Mouse (Mus musculus): ENCODE measurements around the gene Sez6. TPM values are rescaled to one million over a fixed set of nuclear protein-coding genes. Genes with fewer than 3 reads are reported as not detected.

Gene Sez6
- polyA plus RNA-seq, 1 experiment, result 0.41 TPM

DNA sequence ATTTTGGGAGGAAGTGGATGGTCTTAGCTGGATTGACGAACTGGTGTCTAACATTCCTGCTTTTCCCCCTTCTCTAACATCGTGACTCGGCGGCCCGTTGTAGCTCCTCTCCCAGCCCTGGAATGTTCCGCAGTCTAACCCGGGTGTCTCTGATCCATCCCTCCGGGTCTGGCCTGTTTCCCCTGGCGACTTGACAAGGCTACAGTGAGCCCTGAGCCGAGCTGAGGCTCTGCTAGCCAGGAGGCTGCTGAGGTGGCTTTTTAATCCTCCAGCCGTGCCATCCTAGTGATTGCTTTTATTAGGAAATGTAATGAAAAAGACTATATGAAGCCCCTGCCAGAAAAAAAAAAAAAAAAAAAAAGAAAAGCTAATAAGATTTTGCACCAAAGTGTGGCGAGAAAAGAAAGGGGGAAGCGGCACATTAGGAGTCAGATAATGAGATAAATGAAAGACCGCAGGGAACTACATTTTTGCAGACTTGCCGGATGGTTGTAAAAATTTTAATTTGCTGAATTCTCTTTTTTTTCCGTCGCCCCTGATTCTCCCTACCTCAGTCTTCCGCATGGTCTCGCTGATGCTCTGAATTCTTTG lies 24.4 kb upstream of the Sez6 start:
- 53% methylated on average over 19 of the region's 19 CpGs for WGBS
- H3K27me3 ChIP-seq (ENCODE audit: control insufficient read depth, insufficient read depth, low read length), result no peaks in the 10 kb centered on the region; the same call in 1 of the 2 replicates
- no peaks in the 10 kb centered on the region for H3K4me1 ChIP-seq (ENCODE audit: control insufficient read depth, insufficient read depth, insufficient read length, low read length)
- no peaks in the 10 kb centered on the region for H3K36me3 ChIP-seq (ENCODE audit: control insufficient read depth, insufficient read depth, low read length)
- H3K27ac ChIP-seq (ENCODE audit: insufficient read depth, low read depth, low read length), result no peak overlapping the region
- no peak overlapping the region for H3K4me3 ChIP-seq (ENCODE audit: low read depth, low read length)
- TF ChIP-seq CTCF (IDR thresholded peaks at IDR 0.05; ENCODE audit: extremely low read depth, insufficient read length, insufficient replicate concordance, low read depth, low read length), result no peak
- no peak for TF ChIP-seq POLR2A (IDR thresholded peaks at IDR 0.05; ENCODE audit: low read depth, low read length)

GRCm38 (mm10) chr11:77906747-77907174 lies 23.8 kb upstream of the Sez6 start:
- WGBS, result 20% methylated on average over 9 of the region's 9 CpGs
- Histone ChIP-seq H3K4me1 (ENCODE audit: control insufficient read depth, insufficient read depth, insufficient read length, low read length) (no peaks in the 10 kb centered on the region), H3K4me3 (ENCODE audit: low read depth, low read length) (no peak overlapping the region), H3K27me3 (ENCODE audit: control insufficient read depth, insufficient read depth, low read length) (no peaks in the 10 kb centered on the region; the same call in 1 of the 2 replicates), H3K36me3 (ENCODE audit: control insufficient read depth, insufficient read depth, low read length) (no peaks in the 10 kb centered on the region), H3K27ac (ENCODE audit: insufficient read depth, low read depth, low read length) (no peak overlapping the region)
- TF ChIP-seq CTCF (IDR thresholded peaks at IDR 0.05; ENCODE audit: extremely low read depth, insufficient read length, insufficient replicate concordance, low read depth, low read length), result no peak
- no peak for TF ChIP-seq POLR2A (IDR thresholded peaks at IDR 0.05; ENCODE audit: low read depth, low read length)

- WGBS, result 47% methylated on average over 4 of the region's 4 CpGs
Measured at GRCm38 (mm10) chr11:77908468-77908867, 22.1 kb upstream of the Sez6 start.

GRCm38 (mm10) chr11:77909376-77909775 lies 21.2 kb upstream of the Sez6 start:
- H3K27ac ChIP-seq (ENCODE audit: insufficient read depth, low read depth, low read length), result no peak overlapping the region
- 30% methylated on average over 5 of the region's 5 CpGs for WGBS
- no peak for TF ChIP-seq POLR2A (IDR thresholded peaks at IDR 0.05; ENCODE audit: low read depth, low read length)
- no peak for TF ChIP-seq CTCF (IDR thresholded peaks at IDR 0.05; ENCODE audit: extremely low read depth, insufficient read length, insufficient replicate concordance, low read depth, low read length)
- H3K4me1 ChIP-seq (ENCODE audit: control insufficient read depth, insufficient read depth, insufficient read length, low read length), result no peaks in the 10 kb centered on the region
- no peaks in the 10 kb centered on the region for H3K36me3 ChIP-seq (ENCODE audit: control insufficient read depth, insufficient read depth, low read length)
- no peak overlapping the region for H3K4me3 ChIP-seq (ENCODE audit: low read depth, low read length)
- H3K27me3 ChIP-seq (ENCODE audit: control insufficient read depth, insufficient read depth, low read length), result peaks cover 5% of the 10 kb centered on the region; the same call in 1 of the 2 replicates

More at GRCm38 (mm10) chr11:77908468-77908867, 22.1 kb upstream of the Sez6 start:
- no peak overlapping the region for H3K4me3 ChIP-seq (ENCODE audit: low read depth, low read length)
- H3K36me3 ChIP-seq (ENCODE audit: control insufficient read depth, insufficient read depth, low read length), result no peaks in the 10 kb centered on the region
- TF ChIP-seq CTCF (IDR thresholded peaks at IDR 0.05; ENCODE audit: extremely low read depth, insufficient read length, insufficient replicate concordance, low read depth, low read length), result no peak
- TF ChIP-seq POLR2A (IDR thresholded peaks at IDR 0.05; ENCODE audit: low read depth, low read length), result no peak
- H3K27ac ChIP-seq (ENCODE audit: insufficient read depth, low read depth, low read length), result no peak overlapping the region
- no peaks in the 10 kb centered on the region for H3K4me1 ChIP-seq (ENCODE audit: control insufficient read depth, insufficient read depth, insufficient read length, low read length)
- H3K27me3 ChIP-seq (ENCODE audit: control insufficient read depth, insufficient read depth, low read length), result no peaks in the 10 kb centered on the region; the same call in 1 of the 2 replicates

DNA sequence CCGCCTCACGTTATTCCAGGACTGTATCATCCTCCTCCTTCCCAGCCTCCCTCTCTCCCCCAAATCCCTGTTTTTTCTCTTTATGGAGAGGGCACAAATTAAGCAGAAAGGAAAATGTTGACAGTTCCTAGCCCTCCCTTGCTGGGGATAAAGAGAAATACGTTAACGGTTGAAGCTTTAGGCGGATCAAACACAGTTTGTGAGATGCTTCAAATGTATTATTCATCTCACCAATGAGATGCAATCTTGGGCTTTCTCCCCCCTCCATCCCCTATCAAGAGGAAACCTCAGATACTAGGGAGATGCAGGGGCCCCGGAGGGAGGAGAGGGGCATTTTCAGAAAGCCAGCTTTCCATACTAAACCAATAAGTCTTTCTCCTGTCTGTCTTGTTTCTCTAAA lies 20.8 kb upstream of the Sez6 start:
- Histone ChIP-seq H3K27me3 (ENCODE audit: control insufficient read depth, insufficient read depth, low read length) (peaks cover 8% of the 10 kb centered on the region), H3K36me3 (ENCODE audit: control insufficient read depth, insufficient read depth, low read length) (no peaks in the 10 kb centered on the region), H3K27ac (ENCODE audit: insufficient read depth, low read depth, low read length) (no peak overlapping the region), H3K4me3 (ENCODE audit: low read depth, low read length) (no peak overlapping the region), H3K4me1 (ENCODE audit: control insufficient read depth, insufficient read depth, insufficient read length, low read length) (no peaks in the 10 kb centered on the region; the same call in 1 of the 2 replicates)
- no peak for TF ChIP-seq POLR2A (IDR thresholded peaks at IDR 0.05; ENCODE audit: low read depth, low read length)
- TF ChIP-seq CTCF (IDR thresholded peaks at IDR 0.05; ENCODE audit: extremely low read depth, insufficient read length, insufficient replicate concordance, low read depth, low read length), result no peak
- 30% methylated on average over 6 of the region's 6 CpGs for WGBS

DNA sequence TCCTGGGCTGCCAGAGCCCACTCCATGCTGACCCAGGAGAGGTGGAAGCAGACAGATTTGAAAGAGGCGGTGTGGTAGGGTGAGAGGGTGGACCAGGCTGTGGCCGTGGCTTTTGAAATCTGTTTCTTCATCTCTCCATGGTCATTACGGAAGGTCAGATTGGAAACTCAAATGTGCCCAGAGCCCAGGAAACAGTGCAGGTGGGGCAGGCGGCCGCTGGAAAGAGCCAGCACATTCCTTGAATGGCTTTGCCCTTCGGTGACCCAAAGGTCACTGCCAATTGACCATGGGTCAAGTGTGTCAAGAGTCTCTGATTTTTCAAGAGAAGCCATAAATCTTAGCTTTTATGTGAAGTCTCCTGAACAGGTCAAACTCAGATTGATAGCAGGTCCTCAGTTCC lies 17.1 kb upstream of the Sez6 start:
- WGBS, result 69% methylated on average over 6 of the region's 6 CpGs
- TF ChIP-seq CTCF (IDR thresholded peaks at IDR 0.05; ENCODE audit: extremely low read depth, insufficient read length, insufficient replicate concordance, low read depth, low read length) (no peak), POLR2A (IDR thresholded peaks at IDR 0.05; ENCODE audit: low read depth, low read length) (no peak)
- no peaks in the 10 kb centered on the region for H3K36me3 ChIP-seq (ENCODE audit: control insufficient read depth, insufficient read depth, low read length)
- H3K27ac ChIP-seq (ENCODE audit: insufficient read depth, low read depth, low read length), result no peak overlapping the region
- H3K4me3 ChIP-seq (ENCODE audit: low read depth, low read length), result no peak overlapping the region
- peaks cover 20% of the 10 kb centered on the region for H3K27me3 ChIP-seq (ENCODE audit: control insufficient read depth, insufficient read depth, low read length)
- no peaks in the 10 kb centered on the region; the same call in 1 of the 2 replicates for H3K4me1 ChIP-seq (ENCODE audit: control insufficient read depth, insufficient read depth, insufficient read length, low read length)

DNA sequence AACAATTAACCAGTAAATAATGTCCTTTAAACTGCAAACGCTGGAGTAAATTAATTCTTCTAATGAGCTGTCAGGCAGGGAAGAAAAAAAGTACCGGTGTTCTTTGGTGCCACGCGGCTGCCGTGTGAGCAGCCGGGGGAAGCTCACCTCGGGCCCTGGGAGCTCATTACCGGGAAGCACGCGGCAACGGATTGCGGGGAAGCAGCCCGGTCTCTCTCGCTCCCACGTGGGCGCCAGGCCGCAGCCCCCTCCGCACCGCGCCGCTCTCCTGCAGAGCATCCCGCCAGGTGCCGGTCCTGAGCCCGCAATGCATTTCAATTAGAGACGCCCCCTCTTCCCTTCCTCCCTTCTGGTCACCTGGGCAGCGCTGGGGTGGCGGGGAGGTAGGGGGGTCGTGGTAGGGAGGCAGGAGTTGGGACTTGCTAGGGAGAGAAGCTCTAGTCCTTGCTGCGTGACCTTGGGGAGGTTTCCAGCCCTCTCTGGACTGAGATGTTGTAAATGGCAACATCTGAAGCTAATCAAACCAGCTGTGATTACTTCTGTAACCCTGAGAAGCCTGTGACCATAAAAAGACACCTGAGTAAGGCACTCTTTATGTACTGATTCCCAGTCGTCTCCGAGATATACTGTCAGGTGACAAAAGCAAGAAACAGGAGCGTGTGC lies 15.9 kb upstream of the Sez6 start:
- no peak overlapping the region for H3K4me3 ChIP-seq (ENCODE audit: low read depth, low read length)
- TF ChIP-seq POLR2A (IDR thresholded peaks at IDR 0.05; ENCODE audit: low read depth, low read length), result no peak
- peaks cover 20% of the 10 kb centered on the region for H3K27me3 ChIP-seq (ENCODE audit: control insufficient read depth, insufficient read depth, low read length)
- H3K27ac ChIP-seq (ENCODE audit: insufficient read depth, low read depth, low read length), result no peak overlapping the region
- WGBS, result 7% methylated on average over 32 of the region's 32 CpGs
- no peaks in the 10 kb centered on the region for H3K36me3 ChIP-seq (ENCODE audit: control insufficient read depth, insufficient read depth, low read length)
- H3K4me1 ChIP-seq (ENCODE audit: control insufficient read depth, insufficient read depth, insufficient read length, low read length), result no peaks in the 10 kb centered on the region; the same call in 1 of the 2 replicates

All from small intestine, adult 2 months (tissue).